Mouse (Mus musculus): ENCODE data around the gene Gm5483. TPM values are rescaled to one million over a fixed set of nuclear protein-coding genes. Genes with fewer than 3 reads are reported as not detected.
"Not testable (repeated sequence)": the region's sequence is repeated elsewhere in the genome, so short reads cannot be mapped to it uniquely, and the experiment has no call there.

Gene Gm5483
- not detected for total RNA-seq (2021)
- long read RNA-seq, experiment 1, result 0 reads
- long read RNA-seq, experiment 2, result 0 reads

DNA sequence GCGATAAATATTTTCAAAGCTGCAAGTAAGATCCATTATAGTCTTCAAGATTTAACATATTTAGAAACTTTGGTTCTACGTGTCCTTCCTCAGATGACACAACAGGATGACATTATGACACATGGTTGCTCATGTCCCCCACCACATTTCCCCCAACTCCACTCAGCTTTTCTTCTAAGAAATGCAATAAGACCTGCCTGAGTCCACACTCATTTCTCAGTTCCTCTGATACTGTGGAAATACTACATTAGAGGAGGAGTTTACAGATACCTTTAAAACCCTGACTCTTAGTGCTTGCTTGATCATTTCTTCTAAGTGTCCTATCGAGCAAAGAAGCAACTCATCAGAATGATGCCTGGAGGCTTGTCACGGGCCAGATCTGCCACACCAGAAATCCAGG lies at the start of gene Gm5483:
Gene Gm5483 (plus strand): TSS at position 301 of the 400 bp plus-strand sequence.
- not testable (repeated sequence) for DNase-seq (ENCODE audit: low spot score in 2 of 2)

DNA sequence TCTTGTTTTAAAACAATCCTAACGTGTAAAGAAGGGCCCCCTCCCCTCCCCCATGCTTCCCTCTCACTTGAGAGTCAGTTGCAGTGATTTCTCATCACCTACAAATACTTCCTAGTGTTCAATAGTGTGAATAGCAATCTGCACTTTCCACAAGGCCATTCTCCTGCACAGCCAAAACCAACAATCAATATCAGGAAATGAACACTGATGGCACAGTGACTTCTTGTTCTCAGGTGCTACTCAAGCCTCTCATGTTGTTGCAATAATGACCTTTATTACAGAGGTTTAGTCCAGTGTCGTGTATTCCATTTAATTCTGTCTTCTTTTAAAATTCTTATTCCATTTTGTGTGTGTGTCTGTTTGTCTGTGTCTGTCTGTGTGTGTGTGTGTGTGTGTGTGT lies 45.8 kb upstream of the Gm5483 start:
- no peak for DNase-seq (ENCODE audit: low spot score in 2 of 2)

DNA sequence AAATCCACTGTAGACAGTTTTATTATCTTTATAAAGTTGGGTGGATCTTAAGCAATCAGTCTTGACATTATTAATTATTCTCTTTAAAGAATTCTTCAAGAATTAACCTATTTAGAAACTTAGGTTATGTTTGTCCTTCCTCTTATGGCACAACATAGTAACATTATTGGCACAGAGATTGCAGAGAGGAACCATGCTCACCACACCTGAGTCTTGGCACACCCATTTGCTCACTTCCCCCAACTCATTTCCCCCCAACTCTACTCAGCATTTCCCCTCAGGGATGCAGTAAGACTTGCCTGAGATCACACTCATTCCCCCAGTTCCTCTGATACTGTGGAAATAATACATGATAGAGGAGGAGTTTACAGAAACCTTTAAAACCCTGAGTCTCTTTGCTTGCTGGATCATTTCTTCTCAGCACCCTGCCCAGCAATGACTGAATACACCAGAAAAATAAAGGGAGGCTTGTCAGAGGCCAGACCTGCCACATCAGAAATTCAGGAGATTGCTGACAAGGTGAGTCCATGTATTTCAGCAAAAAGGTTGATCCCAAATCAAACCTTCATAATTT lies 27.5 kb upstream of the Gm5483 start, which contains the start of gene Stfa2l1:
Gene Stfa2l1 (plus strand): TSS at position 410 of the 574 bp plus-strand sequence.
- no peak for DNase-seq (ENCODE audit: low spot score in 2 of 2)

DNA sequence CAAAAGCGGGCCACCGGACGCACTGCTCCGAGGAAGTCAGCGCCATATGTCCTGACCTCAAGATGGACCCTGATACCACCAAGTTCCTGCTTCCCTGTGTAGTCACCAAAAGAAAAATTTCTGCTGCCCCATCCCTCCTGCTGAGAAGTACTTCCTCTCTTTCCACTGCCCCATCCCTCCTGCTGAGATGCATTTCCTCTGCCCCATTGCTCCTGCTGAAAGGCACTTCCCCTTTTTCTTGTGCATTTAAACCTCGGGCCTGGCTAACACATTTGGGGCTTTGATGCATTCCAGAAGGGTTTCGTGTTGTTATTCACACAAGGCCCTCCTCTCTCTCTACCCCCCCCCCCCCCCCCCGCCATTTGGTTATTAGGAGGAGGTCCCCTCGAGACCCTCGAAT lies 16.2 kb upstream of the Gm5483 start:
- DNase-seq (ENCODE audit: low spot score in 2 of 2), result not testable (repeated sequence)

DNA sequence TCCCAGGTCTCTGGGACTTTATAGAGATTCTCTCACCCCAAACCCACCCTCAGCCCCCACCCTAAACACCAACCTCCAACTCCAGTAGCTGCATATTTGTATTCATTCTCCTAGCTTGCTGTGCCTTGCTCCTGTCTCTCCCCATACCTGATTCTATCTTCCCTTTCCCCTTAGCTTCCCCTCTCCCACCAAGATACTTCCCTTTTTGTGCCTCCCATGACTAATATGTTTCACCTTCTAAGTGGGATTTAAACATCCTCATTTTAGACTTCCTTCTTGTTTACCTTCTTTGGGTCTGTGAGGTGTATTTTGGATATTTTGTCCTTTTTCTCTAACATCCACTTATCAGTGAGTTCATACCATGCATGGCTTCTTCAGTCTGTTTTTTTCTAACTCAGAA lies 7.9 kb upstream of the Gm5483 start:
- DNase-seq (ENCODE audit: low spot score in 2 of 2), result no peak

DNA sequence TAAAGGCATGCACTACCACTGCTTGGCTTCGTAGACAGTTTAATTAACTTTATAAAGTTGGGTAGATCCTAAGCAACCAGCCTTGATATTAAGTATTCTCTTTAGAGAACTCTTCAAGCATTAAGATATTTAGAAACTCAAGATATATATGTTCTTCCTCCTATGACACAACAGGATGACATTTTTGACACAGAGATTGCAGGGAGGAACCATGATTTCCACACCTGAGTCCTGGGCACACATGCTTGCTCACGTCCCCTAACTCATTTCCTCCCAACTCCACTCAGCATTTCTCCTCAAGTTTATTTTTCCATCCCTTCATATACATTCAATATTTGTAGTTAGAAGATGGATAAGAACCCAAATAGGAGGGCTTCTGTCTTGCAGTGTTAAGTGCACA lies 4.1 kb upstream of the Gm5483 start:
- DNase-seq (ENCODE audit: low spot score in 2 of 2), result no peak

DNA sequence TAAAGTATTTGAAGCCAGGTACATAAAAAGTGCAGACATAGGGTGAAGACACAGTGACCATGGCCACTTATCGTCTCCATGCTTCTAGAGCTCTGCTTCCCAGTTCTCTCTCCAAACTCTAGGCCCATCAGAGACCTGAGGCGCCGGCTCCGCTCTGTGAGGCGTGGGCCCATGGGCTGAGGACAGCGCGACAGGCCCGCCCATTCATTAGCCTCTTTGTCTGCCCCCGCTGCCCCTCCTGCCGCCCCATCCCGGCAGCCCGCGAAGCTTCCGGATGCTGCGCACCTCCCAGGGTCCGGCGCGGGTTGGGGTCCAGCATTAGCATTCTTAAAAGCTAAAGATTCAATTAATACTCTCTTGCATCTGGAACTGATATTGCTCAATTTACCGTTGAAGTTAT lies 15.2 kb downstream of the Gm5483 start:
- no peak for DNase-seq (ENCODE audit: low spot score in 2 of 2)

DNA sequence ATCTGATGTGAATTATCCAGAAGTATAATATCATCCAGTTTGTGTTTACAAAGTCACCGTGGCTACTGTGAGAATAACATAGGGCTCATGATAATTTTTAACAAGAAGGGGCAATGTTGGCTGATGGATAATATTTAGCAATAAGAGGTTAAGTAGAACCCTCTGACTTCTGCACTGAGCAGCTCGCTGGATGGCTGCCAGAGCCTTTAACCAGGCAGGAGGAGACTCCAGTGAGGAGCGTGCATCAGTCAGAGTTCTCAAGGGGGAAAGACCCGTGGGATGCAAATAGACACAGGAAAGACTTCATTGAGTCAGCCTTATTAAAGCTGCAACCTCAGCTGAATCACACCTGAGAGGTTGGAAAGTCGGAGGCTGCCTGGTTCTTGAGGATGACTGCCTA lies 19.8 kb downstream of the Gm5483 start:
- DNase-seq (ENCODE audit: low spot score in 2 of 2), result no peak

DNA sequence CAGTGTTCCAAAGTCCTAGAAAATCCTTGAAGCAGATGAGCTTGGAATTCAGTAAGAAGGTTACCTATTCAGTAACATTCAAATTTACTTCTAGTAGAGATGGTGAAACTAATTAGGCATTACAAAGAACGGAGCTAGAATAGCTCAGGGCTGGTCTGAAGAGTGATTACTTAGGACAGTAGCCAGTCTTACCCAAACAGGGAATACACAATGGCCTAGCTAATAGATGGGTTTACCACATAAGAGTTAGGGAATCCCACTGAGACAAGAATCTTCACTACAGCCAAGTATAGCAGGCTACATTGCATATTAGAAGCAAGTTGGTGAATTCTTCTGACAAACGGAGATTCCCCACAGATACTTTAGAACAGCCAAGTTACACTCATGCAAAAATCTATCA lies 21.7 kb downstream of the Gm5483 start:
- DNase-seq (ENCODE audit: low spot score in 2 of 2), result not testable (repeated sequence)

DNA sequence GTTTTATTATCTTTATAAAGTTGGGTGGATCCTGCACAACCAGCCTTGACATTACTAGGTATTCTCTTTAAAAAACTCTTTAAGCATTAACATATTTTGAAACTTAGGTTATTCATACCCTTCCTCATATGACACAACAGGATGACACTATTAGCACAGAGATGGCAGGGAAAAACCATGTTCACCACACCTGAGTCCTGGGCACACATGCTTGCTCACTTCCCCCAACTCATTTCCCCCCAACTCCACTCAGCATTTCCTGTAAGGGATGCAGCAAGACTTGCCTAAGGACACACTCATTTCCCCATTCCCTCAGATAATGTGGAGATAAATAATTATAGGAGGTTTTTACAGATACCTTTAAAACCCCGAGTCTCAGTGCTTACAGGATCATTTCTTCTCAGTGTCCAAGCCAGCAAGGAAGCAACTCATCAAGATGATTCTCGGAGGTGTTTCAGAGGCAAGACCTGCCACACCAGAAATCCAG lies 26.0 kb downstream of the Gm5483 start, which contains the start of gene Gm5416:
Gene Gm5416 (plus strand): TSS at position 437 of the 487 bp plus-strand sequence.
- DNase-seq (ENCODE audit: low spot score in 2 of 2), result no peak

DNA sequence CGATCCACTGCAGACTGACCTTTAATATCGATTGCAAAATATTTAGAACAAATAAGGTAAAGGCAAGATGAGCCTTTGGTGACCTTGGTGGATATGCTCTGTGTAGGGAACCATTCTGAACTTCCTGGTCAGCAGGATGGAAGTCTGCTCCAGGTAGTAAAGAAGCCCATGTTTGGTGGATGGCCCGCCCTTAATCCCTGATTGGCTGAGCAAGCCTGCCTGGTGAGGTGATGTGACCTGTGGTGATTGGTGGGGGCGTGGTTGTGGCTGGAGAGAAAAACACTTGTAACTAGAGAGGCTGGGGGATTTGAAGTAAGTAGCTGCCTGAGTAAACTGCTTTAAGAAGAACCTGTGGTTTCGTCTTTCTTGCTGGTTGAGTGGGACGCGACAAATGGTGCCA lies 37.2 kb downstream of the Gm5483 start, which contains the start of gene 2010005H15Rik:
Gene 2010005H15Rik (plus strand): TSS at position 301 of the 400 bp plus-strand sequence.
- DNase-seq (ENCODE audit: low spot score in 2 of 2), result not testable (repeated sequence)

Other genes starting within 250 kb of the Gm5483 start
- 10 to 100 TPM; 11.8 to 13.9 TPM for gene Parp9, start 245.7 kb upstream of the Gm5483 start, total RNA-seq (2021)
- 1 to 10 TPM; 6.8 to 9.8 TPM for gene Dtx3l, start 245.1 kb upstream of the Gm5483 start, total RNA-seq (2021)
- 100 to 1,000 TPM in 1 of 2 experiments, 10 to 100 TPM in 1; 77.6 to 101 TPM for gene Kpna1, start 205.5 kb upstream of the Gm5483 start, total RNA-seq (2021)
- 1 to 10 TPM; 2.8 to 3.9 TPM for gene Wdr5b, start 143.0 kb upstream of the Gm5483 start, total RNA-seq (2021)
- gene Fam162a, start 112.6 kb upstream of the Gm5483 start, total RNA-seq (2021), result 100 to 1,000 TPM; 165 to 228 TPM
- gene Ccdc58, start 112.5 kb upstream of the Gm5483 start, total RNA-seq (2021), result 10 to 100 TPM; 27.8 to 39.0 TPM
- not detected for gene Csta1, start 53.0 kb upstream of the Gm5483 start, total RNA-seq (2021)
- gene Stfa2l1, start 27.4 kb upstream of the Gm5483 start, total RNA-seq (2021), result not detected
- gene Gm5416, start 26.2 kb downstream of the Gm5483 start, total RNA-seq (2021), result not detected
- 1 to 10 TPM in 1 of 2 experiments, not detected in 1; 8.4 TPM for gene 2010005H15Rik, start 37.3 kb downstream of the Gm5483 start, total RNA-seq (2021)
- not detected for gene Stfa1, start 92.7 kb downstream of the Gm5483 start, total RNA-seq (2021)
- not detected for gene BC117090, start 150.1 kb downstream of the Gm5483 start, total RNA-seq (2021)
- not detected for gene BC100530, start 183.5 kb downstream of the Gm5483 start, total RNA-seq (2021)
- not detected for gene Stfa2, start 224.2 kb downstream of the Gm5483 start, total RNA-seq (2021)

All from adrenal gland, adult 18-20 months (tissue).